Mouse (Mus musculus): ENCODE measurements at regions not wholly inside any gene's neighbourhood (a gene's known extent, or its start where the extent isn't known, plus 50 kb on each side); places are given as distances from the start of the nearest gene placed in this dataset.
"Not testable (repeated sequence)": the region's sequence is repeated elsewhere in the genome, so short reads cannot be mapped to it uniquely, and the experiment has no call there.

GRCm38 (mm10) chr5:18477372-18478017 is 117.3 kb upstream of the Gnai1 start:
- 81% methylated on average over 6 of the region's 6 CpGs for WGBS
- no peak for TF ChIP-seq EP300 (IDR thresholded peaks at IDR 0.05)
- TF ChIP-seq CTCF (IDR thresholded peaks at IDR 0.05) = no peak

GRCm38 (mm10) chr5:18472114-18472513 is 112.0 kb upstream of the Gnai1 start:
- Histone ChIP-seq H3K9ac (replicated peaks; ENCODE audit: low read depth) (no peak overlapping the region), H3K27me3 (replicated peaks; ENCODE audit: insufficient read depth, low read length) (no peaks in the 10 kb centered on the region), H3K27ac (ENCODE audit: low read length) (no peak overlapping the region), H3K4me1 (ENCODE audit: insufficient read depth, low read depth, low read length) (no peaks in the 10 kb centered on the region), H3K4me2 (replicated peaks; ENCODE audit: low read depth, low read length) (no peak overlapping the region), H3K36me3 (ENCODE audit: insufficient read depth, low read length) (no peaks in the 10 kb centered on the region), H3K4me3 (ENCODE audit: low read depth, low read length) (no peak overlapping the region), H3K9me3 (ENCODE audit: low read length) (no peaks in the 10 kb centered on the region)
- DNase-seq (ENCODE audit: low spot score) (peak; percentile 40), ATAC-seq (no peak)
- no peak for TF ChIP-seq EP300 (IDR thresholded peaks at IDR 0.05)
- TF ChIP-seq CTCF (IDR thresholded peaks at IDR 0.05) = peak; percentile 18; the same call in 1 of the 2 replicates

More at GRCm38 (mm10) chr5:18477372-18478017, 117.3 kb upstream of the Gnai1 start:
- H3K36me3 ChIP-seq (ENCODE audit: insufficient read depth, low read length) = no peaks in the 10 kb centered on the region
- H3K9ac ChIP-seq (replicated peaks; ENCODE audit: low read depth) = no peak overlapping the region
- H3K4me3 ChIP-seq (ENCODE audit: low read depth, low read length) = no peak overlapping the region
- no peak for DNase-seq (ENCODE audit: low spot score)
- no peak overlapping the region for H3K27ac ChIP-seq (ENCODE audit: low read length)
- H3K27me3 ChIP-seq (replicated peaks; ENCODE audit: insufficient read depth, low read length) = no peaks in the 10 kb centered on the region
- no peaks in the 10 kb centered on the region for H3K9me3 ChIP-seq (ENCODE audit: low read length)
- no peak for ATAC-seq
- H3K4me2 ChIP-seq (replicated peaks; ENCODE audit: low read depth, low read length) = no peak overlapping the region
- no peaks in the 10 kb centered on the region for H3K4me1 ChIP-seq (ENCODE audit: insufficient read depth, low read depth, low read length)

DNA sequence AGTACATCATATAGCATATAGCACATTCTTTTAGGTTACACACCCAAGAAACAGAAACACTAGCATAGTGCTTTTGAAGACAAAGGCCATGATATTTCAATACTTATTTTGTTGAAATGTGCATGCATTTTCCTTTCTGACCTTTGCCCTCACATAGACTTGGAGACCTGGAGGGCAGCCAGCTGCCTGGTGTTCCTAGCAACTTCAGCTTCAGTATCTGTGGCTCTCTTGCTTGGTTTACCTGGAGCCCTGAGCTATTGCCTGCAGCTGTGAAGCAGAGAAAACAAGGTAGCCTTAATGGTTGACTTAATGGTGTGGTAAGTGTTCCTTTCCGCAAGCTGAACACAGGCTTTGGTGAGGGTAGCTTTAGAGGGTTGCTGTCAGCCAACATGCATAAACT is 97.6 kb upstream of the Gnai1 start:
- H3K4me1 ChIP-seq (ENCODE audit: insufficient read depth, low read depth, low read length) = no peaks in the 10 kb centered on the region
- DNase-seq (ENCODE audit: low spot score) (no peak), ATAC-seq (no peak)
- H3K4me2 ChIP-seq (replicated peaks; ENCODE audit: low read depth, low read length) = no peak overlapping the region
- TF ChIP-seq CTCF (IDR thresholded peaks at IDR 0.05) (no peak), EP300 (IDR thresholded peaks at IDR 0.05) (no peak)
- no peak overlapping the region for H3K27ac ChIP-seq (ENCODE audit: low read length)
- 74% methylated on average over 1 of the region's 1 CpGs for WGBS
- H3K27me3 ChIP-seq (replicated peaks; ENCODE audit: insufficient read depth, low read length) = no peaks in the 10 kb centered on the region
- no peaks in the 10 kb centered on the region for H3K9me3 ChIP-seq (ENCODE audit: low read length)
- no peak overlapping the region for H3K4me3 ChIP-seq (ENCODE audit: low read depth, low read length)
- H3K9ac ChIP-seq (replicated peaks; ENCODE audit: low read depth) = no peak overlapping the region
- H3K36me3 ChIP-seq (ENCODE audit: insufficient read depth, low read length) = no peaks in the 10 kb centered on the region

- Histone ChIP-seq H3K27me3 (replicated peaks; ENCODE audit: insufficient read depth, low read length) (no peaks in the 10 kb centered on the region), H3K4me3 (ENCODE audit: low read depth, low read length) (no peak overlapping the region), H3K4me1 (ENCODE audit: insufficient read depth, low read depth, low read length) (no peaks in the 10 kb centered on the region), H3K27ac (ENCODE audit: low read length) (no peak overlapping the region), H3K4me2 (replicated peaks; ENCODE audit: low read depth, low read length) (no peak overlapping the region), H3K9ac (replicated peaks; ENCODE audit: low read depth) (no peak overlapping the region), H3K9me3 (ENCODE audit: low read length) (no peaks in the 10 kb centered on the region), H3K36me3 (ENCODE audit: insufficient read depth, low read length) (no peaks in the 10 kb centered on the region)
- no peak for TF ChIP-seq EP300 (IDR thresholded peaks at IDR 0.05)
- no peak for TF ChIP-seq CTCF (IDR thresholded peaks at IDR 0.05)
- no peak for ATAC-seq
- 83% methylated on average over 1 of the region's 1 CpGs for WGBS
- DNase-seq (ENCODE audit: low spot score) = no peak
Observed at GRCm38 (mm10) chr5:18456196-18456595, 96.0 kb upstream of the Gnai1 start.

DNA sequence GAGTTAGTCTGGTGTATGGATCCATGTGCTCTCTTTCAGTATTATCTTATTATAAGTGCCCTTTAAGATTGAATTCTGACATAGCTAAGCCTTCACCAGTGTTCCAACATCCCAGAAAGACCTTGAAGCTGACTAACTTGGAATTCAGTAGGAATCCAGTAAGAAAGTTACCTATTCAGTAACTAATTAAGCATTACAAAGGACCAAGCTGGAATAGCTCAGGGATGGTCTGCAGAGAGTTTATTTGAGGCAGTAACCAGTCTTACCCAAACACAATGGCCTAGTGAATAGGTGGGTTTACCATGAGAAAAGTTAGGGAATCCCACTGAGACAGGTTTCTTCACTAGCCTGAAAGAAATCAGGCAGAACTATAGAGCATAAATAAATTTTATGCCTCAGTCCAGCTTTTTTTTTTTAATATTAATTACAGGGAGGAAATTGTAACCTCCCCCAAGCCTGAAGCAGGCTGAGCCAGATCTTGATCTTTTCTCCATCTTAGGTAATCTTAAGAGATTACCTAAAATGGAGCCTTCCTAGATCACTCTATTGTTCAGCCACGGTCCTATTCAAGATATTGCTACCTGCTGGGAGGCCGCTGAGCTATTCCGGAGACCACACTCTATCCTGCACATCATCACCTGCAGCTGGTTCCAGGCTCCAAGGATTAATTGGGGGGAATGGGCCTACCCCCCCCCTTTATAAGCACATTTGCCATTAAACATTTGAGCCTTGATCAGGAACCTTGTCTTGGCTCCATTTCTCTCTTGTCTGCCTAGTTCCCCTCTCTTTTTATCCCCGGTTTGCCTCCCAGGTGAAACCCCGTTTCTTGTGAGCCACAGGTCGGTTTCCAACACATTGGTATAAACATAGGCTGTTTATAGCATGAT is 93.0 kb upstream of the Gnai1 start:
- not testable (repeated sequence) for DNase-seq (ENCODE audit: low spot score); H3K9ac ChIP-seq (replicated peaks; ENCODE audit: low read depth); H3K27me3 ChIP-seq (replicated peaks; ENCODE audit: insufficient read depth, low read length); H3K4me3 ChIP-seq (ENCODE audit: low read depth, low read length); H3K9me3 ChIP-seq (ENCODE audit: low read length); H3K4me2 ChIP-seq (replicated peaks; ENCODE audit: low read depth, low read length); ATAC-seq; H3K27ac ChIP-seq (ENCODE audit: low read length); H3K36me3 ChIP-seq (ENCODE audit: insufficient read depth, low read length); H3K4me1 ChIP-seq (ENCODE audit: insufficient read depth, low read depth, low read length)
- 82% methylated on average over 6 of the region's 6 CpGs for WGBS

- no peak overlapping the region for H3K27ac ChIP-seq (ENCODE audit: low read length)
- H3K4me1 ChIP-seq (ENCODE audit: insufficient read depth, low read depth, low read length) = no peaks in the 10 kb centered on the region
- 85% methylated on average over 3 of the region's 3 CpGs for WGBS
- ATAC-seq = no peak
- no peaks in the 10 kb centered on the region for H3K9me3 ChIP-seq (ENCODE audit: low read length)
- TF ChIP-seq CTCF (IDR thresholded peaks at IDR 0.05) (no peak), EP300 (IDR thresholded peaks at IDR 0.05) (no peak)
- H3K9ac ChIP-seq (replicated peaks; ENCODE audit: low read depth) = no peak overlapping the region
- H3K4me3 ChIP-seq (ENCODE audit: low read depth, low read length) = no peak overlapping the region
- H3K4me2 ChIP-seq (replicated peaks; ENCODE audit: low read depth, low read length) = no peak overlapping the region
- no peaks in the 10 kb centered on the region for H3K36me3 ChIP-seq (ENCODE audit: insufficient read depth, low read length)
- no peaks in the 10 kb centered on the region for H3K27me3 ChIP-seq (replicated peaks; ENCODE audit: insufficient read depth, low read length)
- no peak for DNase-seq (ENCODE audit: low spot score)
Observed at GRCm38 (mm10) chr5:18449261-18449660, 89.1 kb upstream of the Gnai1 start.

Measured in lung, postnatal 0 days (tissue).